Mouse (Mus musculus): ENCODE data around the gene Bcat2.

Bcat2 gene

DNA sequence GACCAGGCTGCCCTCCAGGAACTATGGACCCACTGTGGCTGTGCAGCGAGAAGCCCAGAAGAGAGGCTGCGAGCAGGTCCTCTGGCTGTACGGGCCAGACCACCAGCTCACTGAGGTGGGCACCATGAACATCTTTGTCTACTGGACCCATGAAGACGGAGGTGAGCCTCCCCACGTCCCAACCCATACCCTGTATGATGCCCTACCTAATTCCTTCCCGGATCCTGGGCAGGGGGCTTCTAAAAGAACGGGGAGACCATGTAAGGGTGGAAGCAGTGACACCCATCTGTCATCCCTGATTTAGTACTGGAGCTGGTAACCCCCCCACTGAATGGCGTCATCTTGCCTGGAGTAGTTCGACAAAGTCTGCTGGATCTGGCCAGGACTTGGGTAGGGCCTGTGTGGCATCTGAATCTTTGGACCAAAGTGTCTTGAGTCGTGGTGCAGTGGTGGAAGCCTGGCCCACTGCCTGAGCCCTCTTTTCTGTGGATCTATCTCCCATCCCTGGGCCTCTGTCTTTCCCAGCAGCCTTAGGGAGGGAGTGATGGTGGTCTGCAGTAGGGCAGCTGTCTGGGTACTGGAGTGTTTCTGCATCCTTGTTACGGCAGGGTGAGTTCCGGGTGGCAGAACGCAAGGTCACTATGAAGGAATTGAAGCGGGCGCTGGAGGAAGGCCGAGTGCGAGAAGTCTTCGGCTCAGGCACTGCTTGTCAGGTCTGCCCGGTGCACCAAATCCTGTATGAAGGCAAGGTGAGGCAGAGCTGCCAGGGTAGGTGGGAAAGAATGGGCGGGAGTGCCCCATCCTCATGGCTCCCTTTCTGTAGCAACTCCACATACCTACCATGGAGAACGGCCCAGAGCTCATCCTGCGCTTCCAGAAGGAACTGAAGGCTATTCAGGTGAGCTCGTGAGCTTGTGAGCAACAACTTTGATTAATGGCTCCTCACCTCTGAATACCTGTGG, 18.0 kb downstream of the Bcat2 start:
- no peak for DNase-seq

DNA sequence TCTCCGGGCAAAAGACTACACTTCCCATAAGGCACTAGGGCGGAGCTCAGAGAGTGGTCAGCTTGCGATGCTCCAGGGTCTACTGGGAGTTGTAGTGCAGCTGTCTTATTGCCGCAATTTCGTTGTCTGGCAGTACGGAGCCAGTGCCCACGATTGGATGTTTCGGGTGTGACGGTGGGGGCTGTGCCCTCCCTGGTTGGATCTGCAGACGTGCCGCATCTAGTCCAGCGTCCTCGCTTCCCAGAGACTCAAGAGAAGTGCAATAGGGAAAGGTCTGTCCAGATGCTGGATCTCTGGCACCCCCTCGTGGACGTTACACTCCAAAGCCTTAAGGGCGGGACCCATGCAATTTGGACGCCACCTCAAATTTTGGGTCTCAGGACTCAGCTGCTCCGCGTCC, 19.2 kb downstream of the Bcat2 start:
- DNase-seq = peak; percentile 71 to 86

DNA sequence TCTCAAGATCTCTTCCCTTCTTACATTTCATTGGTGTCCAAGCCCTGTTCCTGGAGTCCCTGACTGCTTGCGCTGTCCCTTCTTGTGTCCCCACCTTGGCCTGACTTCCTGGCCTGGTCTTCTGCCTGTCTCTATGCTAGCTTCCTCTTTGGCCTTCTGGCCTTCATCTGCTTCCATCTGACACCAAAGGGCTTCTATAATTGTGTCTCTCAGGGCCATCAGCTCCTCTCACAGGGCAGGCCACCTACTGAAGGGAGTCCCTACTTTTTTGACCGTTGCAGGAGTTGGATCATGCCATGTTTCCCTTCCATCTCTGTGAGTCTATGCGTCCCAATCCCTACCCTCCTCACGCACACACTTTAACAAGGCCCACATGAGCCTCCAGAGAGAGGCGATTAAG, 19.9 kb downstream of the Bcat2 start:
- no peak for DNase-seq

DNA sequence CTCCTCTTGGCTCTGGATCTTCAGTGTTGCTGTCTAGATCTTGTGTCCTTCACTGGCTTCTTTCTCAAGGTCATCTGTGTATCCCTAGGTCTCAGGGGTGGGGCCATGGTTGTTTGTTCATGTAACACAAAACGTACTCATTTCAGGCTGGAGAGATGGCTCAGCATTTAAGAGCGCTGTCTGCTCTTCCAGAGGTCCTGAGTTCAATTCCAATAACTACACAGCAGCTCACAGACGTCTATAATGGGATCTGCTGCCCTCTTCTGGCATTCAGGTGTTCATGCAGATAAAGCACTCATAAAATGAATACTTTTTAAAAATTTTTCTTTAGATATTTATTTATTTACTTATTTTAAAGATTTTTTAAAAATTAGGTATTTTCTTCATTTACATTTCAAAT, 20.9 kb downstream of the Bcat2 start:
- no peak for DNase-seq

- peak in 1 of 2 experiments; percentile 29 for DNase-seq
Observed at GRCm38 (mm10) chr7:45591880-45592279, 21.9 kb downstream of the Bcat2 start.

DNA sequence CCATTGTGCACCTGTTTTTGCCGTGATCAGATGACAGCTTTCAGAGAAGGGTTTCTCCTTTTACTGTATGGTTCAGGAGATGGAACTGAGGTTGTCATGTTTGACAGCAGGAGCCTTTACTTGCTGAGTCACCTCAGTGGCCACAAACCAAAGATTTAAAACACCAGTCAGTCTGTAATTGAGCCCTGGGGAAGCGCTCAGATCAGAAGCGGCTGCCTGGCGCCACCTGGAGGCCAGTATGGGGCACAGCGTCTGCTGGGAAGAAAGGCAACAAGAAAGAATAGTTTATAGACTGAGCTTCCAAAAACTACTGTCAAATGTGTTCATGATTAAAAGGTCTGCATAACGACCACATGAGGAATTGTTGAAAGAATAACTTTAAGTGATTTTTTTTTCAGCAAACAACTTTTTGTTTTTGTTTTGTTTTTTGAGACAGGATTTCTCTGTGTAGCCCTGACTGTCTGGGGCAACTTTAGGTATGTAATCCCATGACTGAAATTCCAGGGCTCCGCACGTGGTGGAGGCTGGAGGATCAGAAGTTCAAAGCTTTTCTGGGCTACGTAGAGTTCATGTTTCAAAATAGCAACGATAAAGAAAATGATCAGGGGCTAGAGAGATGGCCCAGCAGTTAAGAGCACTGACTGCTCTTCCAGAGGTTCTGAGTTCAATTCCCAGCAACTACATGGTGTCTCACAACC, 23.3 kb downstream of the Bcat2 start:
- peak; percentile 50 to 78 for DNase-seq

DNA sequence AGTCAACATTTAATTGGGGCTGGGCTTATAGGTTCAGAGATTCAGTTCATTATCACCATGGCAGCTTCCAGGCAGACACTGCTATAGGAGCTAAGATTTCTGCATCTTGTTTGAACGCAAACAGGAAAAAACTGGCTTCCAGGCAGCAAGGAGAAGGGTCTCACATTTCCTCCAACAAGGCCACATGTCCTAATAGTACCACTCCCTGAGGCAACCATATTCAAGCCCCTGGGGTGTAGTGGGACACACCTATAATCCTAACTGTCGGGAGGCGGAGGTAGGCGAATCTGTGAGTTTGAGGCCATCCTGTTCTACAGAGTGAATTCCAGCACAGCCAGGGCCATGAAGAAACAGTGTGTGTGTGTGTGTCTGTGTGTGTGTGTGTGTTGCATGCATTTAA, 25.2 kb downstream of the Bcat2 start:
- no peak for DNase-seq

DNA sequence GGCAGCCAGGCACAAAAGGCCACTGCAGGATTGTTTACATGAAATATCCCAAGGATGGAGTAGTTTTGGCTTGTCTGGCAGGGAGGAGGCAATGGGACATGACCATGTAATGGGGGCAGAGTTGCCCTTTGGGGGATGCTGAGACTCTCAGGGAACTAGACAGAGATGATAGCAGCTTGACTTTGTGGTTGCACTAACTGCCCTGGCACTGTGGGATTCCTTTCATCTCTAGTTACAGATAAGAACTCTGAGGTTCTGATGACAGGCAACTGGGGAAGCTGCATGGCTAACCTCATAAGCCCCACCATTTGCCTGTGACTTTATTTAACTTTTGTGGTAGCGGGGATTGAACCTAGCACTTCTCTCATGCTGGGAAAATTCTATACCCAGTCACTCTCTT, 26.2 kb downstream of the Bcat2 start:
- DNase-seq = no peak

- no peak for DNase-seq
Observed at GRCm38 (mm10) chr7:45597013-45597412, 27.1 kb downstream of the Bcat2 start.

DNA sequence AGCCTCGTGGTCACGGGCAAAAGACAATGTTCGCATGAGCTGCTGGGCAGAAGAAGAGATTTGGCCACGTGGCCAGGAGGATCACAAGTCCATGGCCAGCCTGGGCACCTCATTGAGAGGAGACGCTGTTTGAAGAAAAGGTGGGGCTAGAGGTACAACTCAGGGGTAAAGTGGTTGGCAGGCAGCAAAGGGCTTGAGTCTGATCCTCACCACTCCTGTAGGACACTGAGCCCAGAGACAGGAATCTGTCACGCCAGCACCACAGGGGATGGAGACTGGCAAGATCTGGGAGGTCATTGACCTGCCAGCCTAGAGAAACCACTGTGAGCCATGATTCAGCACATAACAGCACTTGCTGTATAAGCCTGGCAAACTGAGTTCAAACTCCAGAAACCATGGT, 27.6 kb downstream of the Bcat2 start:
- no peak for DNase-seq

DNA sequence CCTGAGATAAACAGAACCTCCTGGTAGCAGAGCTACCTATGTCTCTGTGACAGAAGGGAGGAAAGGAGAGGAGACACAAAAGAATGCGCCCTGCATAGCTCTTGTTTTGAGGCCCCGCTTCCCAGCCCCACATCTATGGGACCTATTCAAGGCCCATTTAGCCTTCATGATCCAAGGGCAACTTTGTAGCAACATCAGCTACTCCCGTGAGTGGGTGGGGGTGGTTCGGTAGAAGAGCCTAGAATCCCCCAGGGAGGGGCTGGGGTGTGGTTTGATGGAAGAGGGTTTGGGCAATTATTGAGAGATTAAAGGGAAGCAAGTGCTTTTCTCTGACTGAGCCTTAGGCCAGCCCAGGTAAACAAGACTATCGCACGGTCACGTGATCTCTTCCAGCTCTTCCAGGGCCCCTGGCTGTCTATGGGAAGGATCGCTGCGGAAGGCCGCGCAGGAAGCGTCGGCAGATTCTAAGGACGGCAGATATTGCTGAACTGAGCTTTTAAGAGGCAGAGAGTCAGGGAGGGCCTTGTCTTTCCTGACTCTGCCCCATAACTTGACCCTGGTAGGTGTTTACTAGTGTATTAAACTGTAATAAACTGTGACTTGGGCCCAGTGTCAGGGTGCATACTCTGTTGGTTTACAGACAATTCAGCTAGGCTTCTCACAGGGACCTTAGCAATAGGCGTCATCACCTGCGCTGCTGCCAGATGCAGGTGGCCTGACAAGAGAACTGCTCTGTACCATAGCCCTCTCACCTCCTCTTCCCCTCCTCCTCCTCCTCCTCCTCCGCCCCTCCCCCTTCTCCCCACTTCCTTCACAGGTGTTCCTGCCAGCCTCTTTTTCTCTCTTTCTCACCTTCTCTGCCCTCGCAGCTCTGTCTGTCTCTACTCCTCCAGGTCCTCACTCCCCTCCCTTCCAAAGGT, 29.3 kb downstream of the Bcat2 start:
- DNase-seq = no peak

DNA sequence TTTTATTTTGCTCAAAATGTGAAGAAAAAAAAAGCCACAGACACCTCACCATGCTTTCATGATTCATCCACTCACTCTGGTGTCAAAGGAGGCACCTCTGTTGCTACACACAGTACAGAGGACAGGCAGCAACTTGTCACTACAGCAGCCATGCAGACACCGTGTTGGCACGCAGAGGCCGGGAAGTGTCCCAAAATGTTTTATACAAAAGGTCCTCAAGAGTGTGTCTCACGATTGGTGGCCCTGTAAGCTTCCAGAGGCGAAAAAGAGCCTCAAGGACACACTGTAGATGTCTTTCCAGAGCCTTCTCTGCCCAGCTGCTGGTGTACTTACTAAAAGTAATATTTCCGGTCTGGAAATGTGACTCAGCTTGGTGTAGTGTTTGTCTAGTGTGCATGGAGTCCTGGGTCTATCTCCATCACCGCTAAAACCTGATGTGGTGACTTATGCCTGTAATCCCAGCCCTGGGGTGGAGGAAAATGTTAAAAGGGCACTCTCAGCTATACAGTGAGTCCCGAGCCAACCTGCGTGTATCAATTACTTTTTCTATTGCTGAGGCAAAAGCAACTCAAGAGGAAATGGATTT, 35.8 kb downstream of the Bcat2 start:
- DNase-seq = no peak

GRCm38 (mm10) chr7:45609511-45609910, 39.6 kb downstream of the Bcat2 start:
- DNase-seq = no peak

DNA sequence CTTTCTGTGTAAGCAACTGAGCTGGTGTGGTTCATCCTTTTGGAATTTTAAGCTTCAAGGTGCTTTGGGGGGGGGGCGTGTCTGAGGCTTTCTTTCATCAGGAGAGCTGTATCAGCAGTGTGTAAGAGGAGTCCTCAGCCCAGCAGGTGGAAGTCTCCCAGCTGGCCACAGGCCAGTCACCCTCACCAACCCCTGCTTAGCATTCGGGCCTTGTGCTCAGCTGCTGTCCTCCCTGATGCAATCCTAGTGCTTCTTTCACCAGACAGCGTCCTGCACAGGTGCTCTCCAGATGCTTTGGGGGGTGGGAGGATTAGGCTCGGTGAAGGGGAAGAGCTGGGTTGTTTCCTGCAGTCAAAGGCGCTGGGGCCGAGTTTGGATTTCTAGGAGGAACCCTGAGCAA, 46.3 kb downstream of the Bcat2 start:
- no peak for DNase-seq

- no peak for DNase-seq
Observed at GRCm38 (mm10) chr7:45617042-45617695, 47.2 kb downstream of the Bcat2 start, which contains the start of gene Fut1. Gene Fut1 (plus strand): TSS chr7:45617289.

DNA sequence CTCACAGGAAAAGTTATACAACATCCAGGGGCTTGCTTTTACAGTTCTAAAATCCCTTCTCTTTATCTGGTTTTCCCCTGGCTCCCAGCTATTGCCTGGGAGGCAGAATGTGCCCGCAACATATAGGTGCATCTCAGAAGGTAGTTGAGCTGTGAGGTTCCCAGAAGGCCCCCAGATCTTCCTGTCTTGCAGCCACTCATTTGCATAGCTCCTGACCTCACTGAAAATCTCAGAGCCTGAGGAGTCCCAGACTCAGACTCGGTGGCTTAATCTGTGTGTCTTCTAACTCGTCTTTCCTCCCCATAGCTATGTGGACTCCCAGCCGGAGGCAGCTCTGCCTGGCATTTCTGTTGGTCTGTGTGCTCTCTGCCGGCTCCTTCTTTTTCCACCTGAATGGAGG, 48.4 kb downstream of the Bcat2 start:
- no peak for DNase-seq

DNA sequence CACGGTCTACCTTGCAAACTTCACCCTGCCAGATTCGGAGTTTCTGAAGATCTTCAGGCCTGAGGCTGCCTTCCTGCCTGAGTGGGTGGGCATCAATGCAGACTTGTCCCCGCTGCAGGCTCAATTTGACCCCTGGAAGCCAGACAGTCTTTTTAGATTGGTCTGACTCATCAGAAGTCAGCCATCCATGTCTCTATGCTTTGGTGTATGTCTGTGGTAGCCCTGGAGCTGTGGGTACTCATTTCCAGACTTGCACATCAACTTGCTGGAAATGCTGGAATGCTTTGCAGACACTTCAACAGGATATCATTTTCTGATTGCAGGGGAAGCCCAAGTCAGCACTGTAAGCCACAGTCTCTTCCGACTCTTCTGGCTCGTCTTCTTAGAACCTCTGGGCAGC, 49.6 kb downstream of the Bcat2 start:
- no peak for DNase-seq

GRCm38 (mm10) chr7:45621443-45621842, 51.5 kb downstream of the Bcat2 start, which contains the start of gene Izumo1:
Gene Izumo1 (plus strand): TSS chr7:45621811.
- DNase-seq = no peak

GRCm38 (mm10) chr7:45623507-45623906, 53.6 kb downstream of the Bcat2 start:
- DNase-seq = no peak

GRCm38 (mm10) chr7:45624718-45625117, 54.8 kb downstream of the Bcat2 start:
- no peak for DNase-seq

DNA sequence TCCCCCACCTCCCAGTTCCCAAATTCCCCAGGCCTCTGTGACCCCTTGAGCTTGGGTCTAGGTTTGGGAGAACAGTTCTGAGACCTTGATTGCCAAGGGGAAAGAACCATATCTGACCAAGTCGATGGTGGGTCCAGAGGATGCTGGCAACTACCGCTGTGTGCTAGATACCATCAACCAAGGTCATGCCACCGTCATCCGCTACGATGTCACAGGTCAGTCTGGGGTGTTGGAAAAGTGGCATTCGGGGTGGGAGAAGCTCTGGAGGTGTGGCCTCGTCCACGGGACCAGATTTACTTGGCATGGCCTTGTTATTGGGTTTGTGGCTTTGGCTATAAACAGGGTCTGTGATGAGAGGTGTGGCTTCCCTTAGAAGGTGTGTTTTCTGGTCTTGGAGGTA, 55.5 kb downstream of the Bcat2 start:
- no peak for DNase-seq

DNA sequence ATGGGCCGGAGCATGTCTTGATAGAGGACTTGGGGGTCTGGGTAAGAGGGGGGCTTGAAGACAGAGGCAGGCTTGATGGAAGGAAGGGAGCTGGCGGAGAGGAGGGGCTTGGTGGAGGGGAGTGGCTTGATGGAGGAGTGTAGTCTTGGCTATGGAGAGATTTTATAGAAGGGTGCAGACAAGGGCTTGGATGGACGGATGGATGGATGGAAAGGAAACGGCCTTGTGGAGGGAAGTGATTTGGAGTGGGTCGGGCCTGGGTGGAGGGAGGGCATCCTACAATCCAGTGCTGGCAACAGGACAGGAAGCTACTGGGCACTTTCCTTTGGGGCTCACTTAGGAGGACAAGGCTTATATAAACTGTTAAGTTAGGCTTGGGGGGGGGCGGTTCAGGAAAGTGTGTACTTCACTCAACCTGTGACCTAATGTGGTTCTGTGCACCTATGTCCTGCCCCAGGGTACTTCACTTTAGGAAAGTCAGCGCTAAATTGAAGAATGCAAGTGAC, 56.7 kb downstream of the Bcat2 start:
- DNase-seq = no peak
